Mouse (Mus musculus) megakaryocyte, embryonic 14.5 days (primary cell): ENCODE measurements around the gene Smyd3.

Experiments
- FLI1 ChIP-seq: IDR thresholded peaks from 2 replicates; pipeline ENCODE4 v1.6.1; 2012; ENCODE audit warnings: low read length, inconsistent platforms, mixed read lengths
- GATA1 ChIP-seq: IDR thresholded peaks from 3 replicates; pipeline ENCODE4 v1.6.1; 2012; ENCODE audit warnings: mixed read lengths, low read length, inconsistent platforms, borderline replicate concordance

- TF ChIP-seq GATA1 (no peak), FLI1 (no peak)
Observed at GRCm38 (mm10) chr1:179485784-179486540, 31.9 kb downstream of the Smyd3 start.
